15 mouse cellular contexts compared by ENCODE assay signal in the genomic region with DNA sequence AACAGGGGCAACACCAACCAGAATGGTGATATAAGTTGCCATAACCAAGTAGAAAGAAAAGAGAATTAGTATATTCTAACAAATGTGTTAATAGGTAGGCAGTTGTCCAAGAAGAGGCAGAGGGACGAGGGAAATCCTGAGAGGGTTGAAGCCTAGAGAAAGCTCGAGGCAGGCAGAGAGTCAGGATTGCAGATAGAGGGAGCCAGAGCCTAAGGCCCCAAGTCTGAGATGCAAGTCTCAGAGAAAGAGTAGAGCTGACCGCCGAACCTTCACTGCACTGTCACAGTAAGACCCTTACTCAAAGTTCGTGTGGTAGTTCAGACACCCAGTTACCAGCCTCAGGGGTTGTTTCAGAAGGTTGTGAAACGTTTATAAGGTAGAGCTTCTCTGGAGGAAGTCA.
DNase-seq lines count a peak whose midpoint lies in the region; ATAC-seq and TF ChIP-seq lines count a peak whose summit lies in the region.
"Had no signal": no experiment of that assay in that cellular context is flagged by ENCODE, and none has a peak within 500 bp of the region (broad histone marks: within the 10 kb centered on the region; RNA-seq: fewer than 3 reads in every experiment).

No protein-coding gene starts in this region.

- H3K4me2 ChIP-seq in lung, embryonic 14.5 days, result no peak overlapping the region
- H3K4me2 ChIP-seq: midbrain, embryonic 13.5 days had no signal

- no peak overlapping the region for H3K27ac ChIP-seq in heart, adult 2 months
- no peak overlapping the region for H3K27ac ChIP-seq in lung, embryonic 14.5 days (ENCODE audit: low read depth)
- H3K27ac ChIP-seq in cortical plate, adult 2 months (ENCODE audit: insufficient read depth, low read length), result no peak overlapping the region
- H3K27ac ChIP-seq: midbrain, embryonic 13.5 days had no signal

- H3K4me3 ChIP-seq in heart, adult 2 months, result no peak overlapping the region
- H3K4me3 ChIP-seq in lung, embryonic 14.5 days (ENCODE audit: low read depth, low read length), result no peak overlapping the region
- no peak overlapping the region for H3K4me3 ChIP-seq in cortical plate, adult 2 months (ENCODE audit: insufficient read depth, low read length)
- H3K4me3 ChIP-seq: midbrain, embryonic 13.5 days had no signal

- H3K27me3 ChIP-seq in heart, adult 2 months (ENCODE audit: control insufficient read depth, insufficient read depth, low read length), result no peaks in the 10 kb centered on the region
- no peaks in the 10 kb centered on the region for H3K27me3 ChIP-seq in lung, embryonic 14.5 days (ENCODE audit: insufficient read depth, low read length)
- H3K27me3 ChIP-seq: midbrain, embryonic 13.5 days had no signal

- TF ChIP-seq EP300 in heart, adult 2 months (IDR thresholded peaks at IDR 0.05; ENCODE audit: insufficient read depth, low read depth, low read length), result no peak

- no peaks in the 10 kb centered on the region for H3K36me3 ChIP-seq in heart, adult 2 months (ENCODE audit: control insufficient read depth, insufficient read depth, low read length)
- no peaks in the 10 kb centered on the region for H3K36me3 ChIP-seq in lung, embryonic 14.5 days (ENCODE audit: insufficient read depth)

- DNase-seq in heart, adult 2 months, result no peak
- DNase-seq in heart, adult 18-20 months, result no peak
- DNase-seq in lung, embryonic 14.5 days, result peak; percentile 6
- DNase-seq in lung, postnatal 14 days, result no peak
- DNase-seq in retina, embryonic 14.5 days (ENCODE audit: low spot score), result peak; percentile 19
- DNase-seq: adrenal gland, adult 8-10 months; gastrocnemius, postnatal 25 days; kidney, adult 11 months; kidney, postnatal 4 days; liver; lung, postnatal 10 days; spleen, adult 18-20 months had no signal

- TF ChIP-seq POLR2A in heart, adult 2 months (IDR thresholded peaks at IDR 0.05; ENCODE audit: insufficient read depth, low read depth, low read length), result no peak
- no peak for TF ChIP-seq POLR2A in cortical plate, adult 2 months (IDR thresholded peaks at IDR 0.05; ENCODE audit: extremely low read depth, insufficient read depth, low read length)

- H3K9me3 ChIP-seq in lung, embryonic 14.5 days (ENCODE audit: low read depth, low read length), result no peaks in the 10 kb centered on the region
- H3K9me3 ChIP-seq: midbrain, embryonic 13.5 days had no signal

- no peaks in the 10 kb centered on the region for H3K4me1 ChIP-seq in heart, adult 2 months (ENCODE audit: control insufficient read depth, insufficient read depth, low read length)
- H3K4me1 ChIP-seq in lung, embryonic 14.5 days (ENCODE audit: insufficient read depth), result no peaks in the 10 kb centered on the region
- H3K4me1 ChIP-seq in cortical plate, adult 2 months (ENCODE audit: control insufficient read depth, insufficient read depth, low read length), result peaks cover 13% of the 10 kb centered on the region; the same call in 1 of the 2 replicates

- no peak overlapping the region for H3K9ac ChIP-seq in heart, adult 2 months (ENCODE audit: low read depth, low read length)
- H3K9ac ChIP-seq in lung, embryonic 14.5 days, result no peak overlapping the region
- H3K9ac ChIP-seq: midbrain, embryonic 13.5 days had no signal

- ATAC-seq in lung, embryonic 14.5 days (ENCODE audit: insufficient read depth), result no peak
- ATAC-seq in megakaryocyte-erythroid progenitor cell, adult 5-6 weeks (replicated peaks; ENCODE audit: low FRiP score, low TSS enrichment, poor library complexity, severe bottlenecking), result no peak
- ATAC-seq: midbrain, embryonic 13.5 days had no signal

- no peaks in the 10 kb centered on the region for H3K79me2 ChIP-seq in heart, adult 2 months (replicated peaks; ENCODE audit: control insufficient read depth, insufficient read depth, low read length)

- intact Hi-C loops in heart, adult 2 months (cut with DNase I), result no loop called here

- TF ChIP-seq CTCF in heart, adult 2 months (IDR thresholded peaks at IDR 0.05), result peak; percentile 20; the same call in 1 of the 2 replicates
- peak; percentile 32; the same call in 1 of the 2 replicates for TF ChIP-seq CTCF in lung, embryonic 14.5 days (IDR thresholded peaks at IDR 0.05; ENCODE audit: low read depth)
- peak; percentile 59 for TF ChIP-seq CTCF in cortical plate, adult 2 months (IDR thresholded peaks at IDR 0.05; ENCODE audit: extremely low read depth, insufficient read depth, low read length)

- WGBS in heart, adult 2 months, result 45% methylated on average over 6 of the region's 6 CpGs
- WGBS in lung, embryonic 14.5 days, result 52% methylated on average over 6 of the region's 6 CpGs

Comparison
In these comparisons a context has a peak if more than half of its experiments do, and no peak if none do; other contexts are left out.
1. DNase-seq: peak in lung, embryonic 14.5 days (single experiment) and retina, embryonic 14.5 days (single experiment); none in heart, adult 2 months (0 of 2), heart, adult 18-20 months (0 of 2) and lung, postnatal 14 days (single experiment).
2. Peak in every context shown above with its lines, with median percentiles within 50 percentile points of each other: CTCF ChIP-seq.